Comparison of ENCODE assay signal across 21 mouse cellular contexts in the genomic region with DNA sequence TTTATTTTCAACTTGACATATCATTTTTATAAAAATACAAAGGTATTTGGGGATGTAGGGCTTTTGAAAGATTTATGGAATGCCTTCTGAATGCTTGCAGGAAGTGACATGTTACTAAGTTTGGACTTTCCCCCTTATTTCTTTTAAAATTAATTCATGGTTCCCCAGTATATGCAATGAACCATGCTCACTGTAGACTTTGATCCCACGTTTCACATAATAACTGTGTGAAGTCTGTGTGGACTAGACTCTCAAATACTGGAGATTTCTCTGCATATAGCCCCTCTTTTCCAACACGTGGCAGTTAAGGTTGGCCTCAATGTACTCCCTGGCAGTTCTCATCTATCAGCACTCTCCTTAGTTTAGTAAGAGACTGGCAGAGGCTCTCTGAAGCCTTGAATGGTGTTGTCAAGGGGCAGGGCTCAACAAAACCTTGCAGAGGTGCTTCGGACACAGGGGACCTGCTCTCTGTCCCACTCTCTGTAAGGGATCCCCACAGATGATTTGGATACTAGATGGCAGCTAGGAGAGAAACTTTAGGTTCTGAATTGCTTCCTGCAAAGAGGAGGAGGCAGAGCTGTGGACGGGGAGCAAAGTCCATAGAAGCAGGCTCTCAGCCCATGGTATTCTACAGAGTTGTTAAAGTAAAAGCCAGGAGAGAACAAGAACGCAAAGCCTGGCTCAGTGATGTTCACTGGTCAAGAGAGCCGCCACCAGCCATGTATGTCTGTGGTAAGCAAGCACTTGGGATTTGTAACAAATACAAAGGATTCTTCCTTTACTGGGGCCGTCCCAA.
DNase-seq lines count a peak whose midpoint lies in the region; ATAC-seq and TF ChIP-seq lines count a peak whose summit lies in the region.
"Had no signal": no experiment of that assay in that cellular context is flagged by ENCODE, and none has a peak within 500 bp of the region (broad histone marks: within the 10 kb centered on the region; RNA-seq: fewer than 3 reads in every experiment).

No protein-coding gene starts in this region.

- no peaks in the 10 kb centered on the region for H3K36me3 ChIP-seq in forebrain, embryonic 11.5 days (ENCODE audit: control insufficient read depth, insufficient read depth, low read length)
- no peaks in the 10 kb centered on the region for H3K36me3 ChIP-seq in forebrain, embryonic 14.5 days (ENCODE audit: control insufficient read depth, insufficient read depth, low read length)
- 0 out of 2 replicates have a peak, but pooled peaks cover 3% of the 10 kb centered on the region for H3K36me3 ChIP-seq in intestine, embryonic 15.5 days
- H3K36me3 ChIP-seq: embryonic facial prominence, embryonic 12.5 days; G1E; heart, embryonic 13.5 days had no signal

- WGBS in forebrain, embryonic 11.5 days: 87% methylated on average over 7 of the region's 7 CpGs
- WGBS in forebrain, embryonic 14.5 days: 90% methylated on average over 7 of the region's 7 CpGs
- WGBS in intestine, embryonic 15.5 days: 86% methylated on average over 7 of the region's 7 CpGs

- no peak for TF ChIP-seq CTCF in layer of hippocampus, adult 2 months (conservative IDR thresholded peaks at IDR 0.05)

- no peak overlapping the region for H3K4me3 ChIP-seq in forebrain, embryonic 11.5 days (ENCODE audit: low read depth, low read length)
- H3K4me3 ChIP-seq in forebrain, embryonic 14.5 days (ENCODE audit: low read depth, low read length): no peak overlapping the region
- no peak overlapping the region for H3K4me3 ChIP-seq in intestine, embryonic 15.5 days (replicated peaks)
- no peak overlapping the region for H3K4me3 ChIP-seq in layer of hippocampus, adult 2 months
- H3K4me3 ChIP-seq: embryonic facial prominence, embryonic 12.5 days; forebrain, embryonic 12.5 days; gastrocnemius, adult 2 months; heart, embryonic 13.5 days had no signal

- no peak overlapping the region for H3K27ac ChIP-seq in forebrain, embryonic 11.5 days (ENCODE audit: low read depth, low read length)
- no peak overlapping the region for H3K27ac ChIP-seq in forebrain, embryonic 14.5 days (ENCODE audit: low read depth, low read length)
- H3K27ac ChIP-seq in intestine, embryonic 15.5 days: no peak overlapping the region
- H3K27ac ChIP-seq in layer of hippocampus, adult 2 months: no peak overlapping the region
- H3K27ac ChIP-seq: embryonic facial prominence, embryonic 12.5 days; forebrain, embryonic 12.5 days; gastrocnemius, adult 2 months; heart, embryonic 13.5 days had no signal

- H3K27me3 ChIP-seq in forebrain, embryonic 11.5 days (ENCODE audit: control insufficient read depth, insufficient read depth, low read length): no peaks in the 10 kb centered on the region
- no peaks in the 10 kb centered on the region for H3K27me3 ChIP-seq in forebrain, embryonic 14.5 days (replicated peaks; ENCODE audit: control insufficient read depth, insufficient read depth, low read length)
- no peaks in the 10 kb centered on the region for H3K27me3 ChIP-seq in intestine, embryonic 15.5 days (replicated peaks)
- H3K27me3 ChIP-seq: embryonic facial prominence, embryonic 12.5 days; forebrain, embryonic 12.5 days; heart, embryonic 13.5 days had no signal

- peak; percentile 22 for DNase-seq in forebrain, embryonic 11.5 days (ENCODE audit: low spot score)
- no peak for DNase-seq in forebrain, embryonic 14.5 days (ENCODE audit: low spot score)
- DNase-seq in kidney, adult 8-10 months: peak; percentile 32 to 35
- DNase-seq in kidney, postnatal 4 days: no peak
- DNase-seq in kidney, postnatal 36 days: peak; percentile 47 to 49
- DNase-seq in layer of hippocampus, adult 2 months (ENCODE audit: low spot score in 2 of 2): no peak
- DNase-seq: adrenal gland, postnatal 10 days; B cell, adult 2 months; cerebellum, adult 11 months; cerebellum, adult 9-10 months; cerebellum, postnatal 25 days; forebrain, postnatal 0 days; gastrocnemius, adult 2 months; gastrocnemius, postnatal 25 days; heart, postnatal 36 days had no signal

- H3K9me3 ChIP-seq in forebrain, embryonic 11.5 days (ENCODE audit: control insufficient read depth, low read length): no peaks in the 10 kb centered on the region
- no peaks in the 10 kb centered on the region for H3K9me3 ChIP-seq in forebrain, embryonic 14.5 days (replicated peaks; ENCODE audit: control insufficient read depth, low read length)
- no peaks in the 10 kb centered on the region for H3K9me3 ChIP-seq in intestine, embryonic 15.5 days
- H3K9me3 ChIP-seq: embryonic facial prominence, embryonic 12.5 days; forebrain, embryonic 12.5 days; heart, embryonic 13.5 days had no signal

- H3K4me2 ChIP-seq in forebrain, embryonic 11.5 days (ENCODE audit: low read depth, low read length, severe bottlenecking): no peak overlapping the region
- H3K4me2 ChIP-seq in forebrain, embryonic 14.5 days (ENCODE audit: low read length): no peak overlapping the region
- H3K4me2 ChIP-seq in intestine, embryonic 15.5 days (replicated peaks): no peak overlapping the region
- H3K4me2 ChIP-seq: embryonic facial prominence, embryonic 12.5 days; forebrain, embryonic 12.5 days; heart, embryonic 13.5 days had no signal

- H3K4me1 ChIP-seq in forebrain, embryonic 11.5 days (replicated peaks; ENCODE audit: control insufficient read depth, insufficient read depth, low read length): no peaks in the 10 kb centered on the region; the same call in 1 of the 2 replicates
- no peaks in the 10 kb centered on the region for H3K4me1 ChIP-seq in forebrain, embryonic 14.5 days (ENCODE audit: control insufficient read depth, insufficient read depth, low read length)
- H3K4me1 ChIP-seq in intestine, embryonic 15.5 days (replicated peaks): no peaks in the 10 kb centered on the region

- ATAC-seq in forebrain, embryonic 11.5 days (replicated peaks; ENCODE audit: low FRiP score): no peak
- ATAC-seq in forebrain, embryonic 14.5 days: no peak
- ATAC-seq in intestine, embryonic 15.5 days: peak; percentile 74
- ATAC-seq: CD4-positive, CD25-positive, alpha-beta regulatory T cell, adult 4 months; forebrain, postnatal 0 days had no signal

- no peak overlapping the region for H3K9ac ChIP-seq in forebrain, embryonic 11.5 days (ENCODE audit: low read length)
- H3K9ac ChIP-seq in forebrain, embryonic 14.5 days (ENCODE audit: low read length): no peak overlapping the region
- H3K9ac ChIP-seq in intestine, embryonic 15.5 days: no peak overlapping the region
- H3K9ac ChIP-seq: embryonic facial prominence, embryonic 12.5 days; forebrain, embryonic 12.5 days; forebrain, postnatal 0 days; heart, embryonic 13.5 days had no signal

Comparison
In these comparisons a context has a peak if more than half of its experiments do, and no peak if none do; other contexts are left out.
1. DNase-seq: peak in forebrain, embryonic 11.5 days (single experiment), kidney, adult 8-10 months (2 of 2) and kidney, postnatal 36 days (2 of 2); none in forebrain, embryonic 14.5 days (single experiment), kidney, postnatal 4 days (0 of 2) and layer of hippocampus, adult 2 months (0 of 2).